Mouse (Mus musculus) liver, embryonic 14.5 days (tissue): ENCODE data around the gene Reep6.

Experiments used
- CTCF ChIP-seq: IDR thresholded peaks from 2 replicates; pipeline ENCODE4 v1.5.1; 2016; ENCODE audit warnings: antibody characterized with exemption, low read depth, control low read depth
- EP300 ChIP-seq: IDR thresholded peaks from 2 replicates; pipeline ENCODE4 v1.6.1; 2016; ENCODE audit warnings: antibody characterized with exemption, low read depth

GRCm38 (mm10) chr10:80355431-80355830, 25.7 kb downstream of the Reep6 start:
- TF ChIP-seq CTCF (no peak), EP300 (no peak)
